Mouse (Mus musculus) CH12.LX (cell line): ENCODE results near the gene Mageb16. TPM values are rescaled to one million over a fixed set of nuclear protein-coding genes. Genes with fewer than 3 reads are reported as not detected.

Experiments
- DNase-seq: peaks from one replicate; pipeline ENCODE4 v3.0.0-alpha.2; 2013; ENCODE audit errors: extremely low read depth
- H3K27ac ChIP-seq: 2 replicates; pipeline ENCODE4 v1.5.1; 2012; ENCODE audit warnings: low read depth, mild to moderate bottlenecking, control low read depth, moderate library complexity; ENCODE audit not compliant: insufficient read depth
- H3K27me3 ChIP-seq: replicated peaks from 2 replicates; pipeline ENCODE3; 2012; ENCODE audit warnings: inconsistent platforms
- H3K36me3 ChIP-seq, 2 experiments: replicated peaks in 1 of 2; 2 replicates each; pipeline versions ENCODE3 to v1.6.1; 2012; ENCODE audit warnings: inconsistent platforms in 1 of 2, low read length in 1 of 2, mild to moderate bottlenecking in 1 of 2, mixed read lengths in 1 of 2, moderate library complexity in 1 of 2; ENCODE audit not compliant: control insufficient read depth in 1 of 2, insufficient read depth in 1 of 2
- H3K4me1 ChIP-seq, 2 experiments: 2 replicates each; pipeline ENCODE4 v1.6.1; 2012; ENCODE audit warnings: inconsistent platforms in 1 of 2, moderate library complexity in 1 of 2; ENCODE audit not compliant: insufficient read depth in 2 of 2, control insufficient read depth in 1 of 2
- H3K4me2 ChIP-seq: 2 replicates; pipeline ENCODE4 v1.6.1; 2012; ENCODE audit warnings: low read depth, mild to moderate bottlenecking, control low read depth; ENCODE audit not compliant: poor library complexity, insufficient read depth, severe bottlenecking
- H3K4me3 ChIP-seq, 3 experiments: fragments of 150-350 bp in 1 of 3; sonication (generic) in 1 of 3; replicated peaks in 1 of 3; 2 replicates each; pipeline versions ENCODE3 to v1.5.1; 2011 to 2012; ENCODE audit warnings: low read depth in 2 of 3, low read length in 2 of 3, mild to moderate bottlenecking in 2 of 3, moderate library complexity in 2 of 3, control low read depth in 1 of 3, improper control_type of control experiment in 1 of 3, inconsistent platforms in 1 of 3, mixed read lengths in 1 of 3; ENCODE audit not compliant: poor library complexity in 1 of 3
- H3K79me2 ChIP-seq: replicated peaks from 2 replicates; pipeline ENCODE4 v1.6.1; 2012; ENCODE audit warnings: mild to moderate bottlenecking, moderate library complexity; ENCODE audit not compliant: control insufficient read depth, poor library complexity, insufficient read depth, severe bottlenecking; ENCODE audit errors: extremely low read depth
- H3K9ac ChIP-seq: 2 replicates; pipeline ENCODE4 v1.6.1; 2012; ENCODE audit warnings: low read depth, mild to moderate bottlenecking, control low read depth, moderate library complexity; ENCODE audit not compliant: insufficient read depth
- H3K9me3 ChIP-seq: replicated peaks from 2 replicates; pipeline ENCODE3; 2012; ENCODE audit warnings: low read length, inconsistent platforms, mixed read lengths
- BHLHE40 ChIP-seq: IDR thresholded peaks from 2 replicates; pipeline ENCODE4 v1.6.1; 2011; ENCODE audit warnings: mild to moderate bottlenecking, low read depth, low read length, improper control_type of control experiment
- CHD1 ChIP-seq: IDR thresholded peaks from 2 replicates; pipeline ENCODE4 v1.6.1; 2012; ENCODE audit warnings: low read depth, low read length, improper control_type of control experiment, inconsistent platforms
- CTCF ChIP-seq, 2 experiments: IDR thresholded peaks in 1 of 2; conservative IDR thresholded peaks in 1 of 2; 2 replicates each; pipeline ENCODE4 v1.5.1; 2011 to 2012; ENCODE audit warnings: low read depth in 2 of 2, low read length in 2 of 2, improper control_type of control experiment in 1 of 2, inconsistent platforms in 1 of 2, mild to moderate bottlenecking in 1 of 2, moderate library complexity in 1 of 2
- E2F4 ChIP-seq: IDR thresholded peaks from 2 replicates; pipeline ENCODE4 v1.6.1; 2011; ENCODE audit warnings: low read depth, low read length, improper control_type of control experiment; ENCODE audit not compliant: insufficient replicate concordance
- ELF1 ChIP-seq: IDR thresholded peaks from 2 replicates; pipeline ENCODE4 v1.6.1; 2014; ENCODE audit warnings: low read depth, mild to moderate bottlenecking, inconsistent platforms, low read length, improper control_type of control experiment
- EP300 ChIP-seq: IDR thresholded peaks from 2 replicates; pipeline ENCODE4 v1.6.1; 2011; ENCODE audit warnings: low read length, improper control_type of control experiment
- ETS1 ChIP-seq: conservative IDR thresholded peaks from 2 replicates; pipeline ENCODE4 v1.6.1; 2012; ENCODE audit warnings: low read depth, mild to moderate bottlenecking, inconsistent platforms, low read length, improper control_type of control experiment, moderate library complexity
- GABPA ChIP-seq: IDR thresholded peaks from 2 replicates; pipeline ENCODE4 v1.6.1; 2012; ENCODE audit warnings: low read depth, low read length, improper control_type of control experiment, inconsistent platforms; ENCODE audit not compliant: insufficient replicate concordance
- HCFC1 ChIP-seq: IDR thresholded peaks from 2 replicates; pipeline ENCODE4 v1.6.1; 2012; ENCODE audit warnings: low read depth, mild to moderate bottlenecking, inconsistent platforms, low read length, improper control_type of control experiment
- JUN ChIP-seq: IDR thresholded peaks from 2 replicates; pipeline ENCODE4 v1.6.1; 2011; ENCODE audit warnings: low read depth, mild to moderate bottlenecking, low read length, improper control_type of control experiment, moderate library complexity; ENCODE audit not compliant: insufficient read depth
- JUND ChIP-seq: conservative IDR thresholded peaks from 2 replicates; pipeline ENCODE4 v1.6.1; 2011; ENCODE audit warnings: low read depth, low read length, improper control_type of control experiment
- KAT2A ChIP-seq: IDR thresholded peaks from 2 replicates; pipeline ENCODE4 v1.6.1; 2012; ENCODE audit warnings: low read length, improper control_type of control experiment, inconsistent platforms; ENCODE audit not compliant: insufficient replicate concordance
- MAZ ChIP-seq: IDR thresholded peaks from 2 replicates; pipeline ENCODE4 v1.6.1; 2012; ENCODE audit warnings: low read depth, mild to moderate bottlenecking, inconsistent platforms, low read length, improper control_type of control experiment, moderate library complexity
- MEF2A ChIP-seq: IDR thresholded peaks from 2 replicates; pipeline ENCODE4 v1.6.1; 2014; ENCODE audit warnings: low read depth, mild to moderate bottlenecking, inconsistent platforms, low read length, improper control_type of control experiment, borderline replicate concordance
- MXI1 ChIP-seq: IDR thresholded peaks from 2 replicates; pipeline ENCODE4 v1.6.1; 2011; ENCODE audit warnings: mild to moderate bottlenecking, low read depth, low read length, improper control_type of control experiment
- MYC ChIP-seq: IDR thresholded peaks from 2 replicates; pipeline ENCODE4 v1.6.1; 2011; ENCODE audit warnings: low read depth, mild to moderate bottlenecking, improper control_type of control experiment, low read length
- NELFE ChIP-seq: IDR thresholded peaks from 2 replicates; pipeline ENCODE4 v1.6.1; 2011; ENCODE audit warnings: low read depth, low read length, improper control_type of control experiment
- NRF1 ChIP-seq: IDR thresholded peaks from 2 replicates; pipeline ENCODE4 v1.6.1; 2014; ENCODE audit warnings: low read depth, mild to moderate bottlenecking, inconsistent platforms, low read length, improper control_type of control experiment, moderate library complexity
- PAX5 ChIP-seq: IDR thresholded peaks from 2 replicates; pipeline ENCODE4 v1.6.1; 2012; ENCODE audit warnings: low read length, inconsistent platforms, mixed read lengths
- POLR2A ChIP-seq: IDR thresholded peaks from 2 replicates; pipeline ENCODE4 v1.6.1; 2011; ENCODE audit warnings: low read depth, mild to moderate bottlenecking, improper control_type of control experiment, low read length
- RAD21 ChIP-seq: IDR thresholded peaks from 2 replicates; pipeline ENCODE4 v1.6.1; 2011; ENCODE audit warnings: low read depth, mild to moderate bottlenecking, low read length, improper control_type of control experiment, moderate library complexity
- RCOR1 ChIP-seq: conservative IDR thresholded peaks from 2 replicates; pipeline ENCODE4 v1.6.1; 2012; ENCODE audit warnings: low read depth, mild to moderate bottlenecking, inconsistent platforms, low read length, improper control_type of control experiment
- SIN3A ChIP-seq: IDR thresholded peaks from 2 replicates; pipeline ENCODE4 v1.6.1; 2012; ENCODE audit warnings: low read length, improper control_type of control experiment, inconsistent platforms
- TBP ChIP-seq: conservative IDR thresholded peaks from 2 replicates; pipeline ENCODE4 v1.6.1; 2011; ENCODE audit warnings: low read depth, low read length, improper control_type of control experiment
- USF1 ChIP-seq: IDR thresholded peaks from 2 replicates; pipeline ENCODE4 v1.6.1; 2014; ENCODE audit warnings: low read depth, mild to moderate bottlenecking, inconsistent platforms, low read length, improper control_type of control experiment
- ZKSCAN1 ChIP-seq: IDR thresholded peaks from 2 replicates; pipeline ENCODE4 v1.6.1; 2012; ENCODE audit warnings: low read depth, inconsistent platforms, low read length, improper control_type of control experiment, borderline replicate concordance
- dilution Hi-C: fragments of 300-500 bp; cut with MboI; formaldehyde crosslinking; loops from 2 replicates; pipeline ENCODE4 v1.14.3; 2020; ENCODE audit warnings: low sequenced_read_pairs; ENCODE audit not compliant: extremely low pct_unique_long_range_greater_than_20kb, extremely low pct_ligation_motif_present
- in situ Hi-C: fragments of 300-500 bp; cut with MboI; formaldehyde crosslinking; loops from 3 replicates; pipeline ENCODE4 v1.14.3; 2019; ENCODE audit warnings: low sequenced_read_pairs, low pct_ligation_motif_present, low pct_unique_long_range_greater_than_20kb, mixed read lengths
- polyA plus RNA-seq: library from polyadenylated mRNA; unstranded; fragments of >175 nt; gene quantifications from 2 replicates; pipeline ENCODE4 v1.2.1, GENCODE M21; 2012; ENCODE audit warnings: low read depth; ENCODE audit not compliant: insufficient read length
- total RNA-seq, 2 experiments: library from RNA; depleted of rRNA; stranded (reverse); fragments of 300-350 nt in 1 of 2; fragments of >200 nt in 1 of 2; gene quantifications; 2 replicates each; pipeline ENCODE4 v1.2.3; 2012 to 2014

Gene Mageb16
- total and polyA plus RNA-seq, 3 experiments, result not detected

DNA sequence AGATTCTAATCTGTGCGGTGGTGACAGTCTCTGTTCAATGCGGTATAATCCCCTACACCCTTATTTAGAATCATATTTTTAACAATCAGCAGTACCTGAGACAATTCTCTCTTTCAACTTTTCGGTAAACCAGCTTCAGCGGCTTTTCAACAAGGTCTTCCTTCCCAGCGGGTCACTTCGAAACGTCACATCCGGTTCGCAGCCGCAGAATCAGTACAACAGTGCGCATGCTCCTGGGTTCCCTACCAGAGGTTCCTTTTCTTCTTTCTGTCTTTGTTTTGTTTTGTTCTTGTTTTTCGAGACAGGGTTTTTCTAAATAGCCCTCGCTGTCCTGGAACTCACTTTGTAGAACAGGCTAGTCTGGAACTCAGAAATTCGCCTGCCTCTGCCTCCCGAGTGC lies 35.8 kb downstream of the Mageb16 start:
- H3K36me3 ChIP-seq, result no peaks in the 10 kb centered on the region
- dilution Hi-C loops (no loop called here), in situ Hi-C loops (no loop called here)
- peaks cover 7% of the 10 kb centered on the region for H3K9me3 ChIP-seq
- H3K79me2 ChIP-seq, result no peaks in the 10 kb centered on the region
- no peak overlapping the region for H3K9ac ChIP-seq
- H3K27me3 ChIP-seq, result no peaks in the 10 kb centered on the region
- DNase-seq, result no peak
- no peak overlapping the region for H3K4me3 ChIP-seq
- no peak for TF ChIP-seq ETS1
- TF ChIP-seq JUND, result no peak
- TF ChIP-seq BHLHE40, result no peak
- TF ChIP-seq POLR2A, result no peak
- TF ChIP-seq PAX5, result no peak
- no peak for TF ChIP-seq E2F4
- TF ChIP-seq HCFC1, result no peak
- no peak for TF ChIP-seq KAT2A
- TF ChIP-seq CHD1, result no peak
- TF ChIP-seq SIN3A, result no peak
- no peak for TF ChIP-seq JUN
- TF ChIP-seq CTCF (conservative IDR thresholded peaks at IDR 0.05 in 1 of 2, IDR thresholded peaks at IDR 0.05 in 1 of 2; ENCODE audit: low read depth in 2 of 2, low read length in 2 of 2), result no peak
- no peak for TF ChIP-seq EP300
- H3K27ac ChIP-seq, result no peak overlapping the region
- H3K4me1 ChIP-seq, result no peaks in the 10 kb centered on the region
- H3K4me2 ChIP-seq, result no peak overlapping the region

DNA sequence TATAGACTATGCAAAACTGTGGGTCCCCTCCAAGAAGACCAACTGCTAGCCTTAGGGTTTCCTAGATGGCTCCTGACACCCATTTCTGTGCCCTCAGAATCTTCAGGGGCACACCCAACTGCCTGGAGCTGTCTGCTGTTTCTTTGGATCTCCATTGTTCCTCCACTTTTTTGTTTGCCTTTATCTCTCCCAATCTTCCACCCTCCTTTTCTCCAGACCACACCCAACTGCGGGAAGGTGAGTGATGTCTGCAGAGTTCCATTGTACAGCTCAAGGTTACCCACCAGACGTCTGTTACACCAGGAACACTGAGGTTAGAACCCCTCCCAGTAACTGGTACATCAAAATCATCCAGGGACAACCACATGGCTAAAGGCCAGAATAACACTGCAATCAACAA lies 64.8 kb downstream of the Mageb16 start:
- Histone ChIP-seq H3K79me2 (no peaks in the 10 kb centered on the region), H3K4me1 (no peaks in the 10 kb centered on the region), H3K36me3 (no peaks in the 10 kb centered on the region), H3K27ac (no peak overlapping the region), H3K9ac (no peak overlapping the region), H3K4me3 (no peak overlapping the region), H3K27me3 (no peaks in the 10 kb centered on the region), H3K4me2 (no peak overlapping the region)
- DNase-seq, result no peak
- dilution Hi-C loops, result no loop called here
- in situ Hi-C loops, result no loop called here
- TF ChIP-seq ELF1, result no peak
- no peak for TF ChIP-seq MAZ
- TF ChIP-seq ETS1, result no peak
- TF ChIP-seq MYC, result no peak
- no peak for TF ChIP-seq MEF2A
- no peak for TF ChIP-seq E2F4
- TF ChIP-seq KAT2A, result no peak
- TF ChIP-seq MXI1, result no peak
- TF ChIP-seq NRF1, result no peak
- TF ChIP-seq JUN, result no peak
- TF ChIP-seq RCOR1, result no peak
- TF ChIP-seq GABPA, result no peak
- TF ChIP-seq TBP, result no peak
- TF ChIP-seq RAD21, result no peak
- TF ChIP-seq PAX5, result no peak
- no peak for TF ChIP-seq CHD1
- TF ChIP-seq ZKSCAN1, result no peak
- TF ChIP-seq BHLHE40, result no peak
- TF ChIP-seq NELFE, result no peak
- TF ChIP-seq USF1, result no peak
- TF ChIP-seq, all 38 proteins: peak for 0
- peaks cover 1% of the 10 kb centered on the region for H3K9me3 ChIP-seq
